Mouse (Mus musculus): ENCODE measurements at regions not wholly inside any gene's neighbourhood (a gene's known extent, or its start where the extent isn't known, plus 50 kb on each side); places are given as distances from the start of the nearest gene placed in this dataset.
A peak's percentile ranks its signal among the peaks of the same experiment; 100 is the strongest.

DNA sequence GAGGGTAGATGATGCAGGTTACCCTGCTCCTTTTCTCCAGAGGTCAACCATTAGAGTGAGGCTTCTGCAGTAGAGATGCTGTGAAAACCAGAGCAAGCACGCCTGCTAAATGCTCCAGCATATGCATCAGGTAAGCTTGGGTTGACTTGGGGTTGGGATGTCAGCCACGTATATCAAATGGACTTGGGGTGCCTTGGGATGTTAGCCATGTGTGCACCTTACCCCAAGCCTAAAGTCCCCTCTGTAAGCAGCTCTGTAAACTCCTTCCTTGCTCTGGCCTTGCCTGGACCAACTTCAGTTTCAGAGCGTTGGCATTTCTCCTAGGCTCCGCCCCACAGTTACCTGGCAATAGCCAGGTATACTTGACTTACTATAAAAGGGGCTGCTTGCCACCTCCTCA lies 155.3 kb upstream of the Tmtc1 start:
- Histone ChIP-seq H3K9me3 (replicated peaks) (no peaks in the 10 kb centered on the region), H3K4me2 (no peak overlapping the region), H3K36me3 (no peaks in the 10 kb centered on the region), H3K4me3 (no peak overlapping the region), H3K27ac (no peak overlapping the region), H3K9ac (no peak overlapping the region), H3K4me1 (replicated peaks) (peaks cover 6% of the 10 kb centered on the region; the same call in 1 of the 2 replicates), H3K27me3 (no peaks in the 10 kb centered on the region)
- WGBS, result 84% methylated on average over 4 of the region's 4 CpGs
- ATAC-seq (replicated peaks; ENCODE audit: insufficient number of reproducible peaks, insufficient read depth, low FRiP score, low read depth), result no peak

DNA sequence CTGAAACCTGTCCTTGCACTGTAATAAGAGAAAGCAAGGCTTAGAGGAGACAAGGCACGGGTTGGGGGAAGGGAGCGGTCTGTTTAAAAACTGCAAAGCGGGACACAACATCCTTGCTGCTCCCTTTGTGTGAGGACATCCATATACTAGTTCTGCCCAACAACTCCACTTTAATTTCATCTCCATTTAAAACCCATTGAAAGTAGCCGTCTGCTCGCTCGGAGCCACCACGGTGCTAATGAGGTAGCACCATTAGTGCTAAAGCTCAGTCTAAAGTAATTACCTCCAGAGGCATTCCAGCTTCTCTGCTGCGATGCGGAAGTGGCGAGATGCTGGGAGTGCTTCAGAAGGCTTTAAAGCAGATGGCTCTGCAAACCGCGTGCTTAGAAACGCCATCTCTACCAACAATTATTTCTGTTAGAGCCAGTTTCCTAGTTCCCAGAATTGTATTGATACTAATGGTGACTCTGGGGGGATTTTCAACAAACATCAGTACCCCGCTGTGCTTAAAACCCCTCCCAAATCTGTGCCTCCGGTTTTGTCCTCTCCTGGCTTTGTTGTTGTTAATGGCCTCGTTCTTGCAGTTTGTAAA lies 154.7 kb upstream of the Tmtc1 start:
- Histone ChIP-seq H3K27ac (no peak overlapping the region), H3K36me3 (no peaks in the 10 kb centered on the region), H3K4me3 (peak overlapping the region; percentile 30), H3K4me1 (replicated peaks) (peaks cover 6% of the 10 kb centered on the region; the same call in 1 of the 2 replicates), H3K9ac (no peak overlapping the region), H3K4me2 (peak overlapping the region; percentile 57), H3K9me3 (replicated peaks) (no peaks in the 10 kb centered on the region), H3K27me3 (no peaks in the 10 kb centered on the region)
- ATAC-seq (replicated peaks; ENCODE audit: insufficient number of reproducible peaks, insufficient read depth, low FRiP score, low read depth), result no peak
- WGBS, result 13% methylated on average over 16 of the region's 16 CpGs

DNA sequence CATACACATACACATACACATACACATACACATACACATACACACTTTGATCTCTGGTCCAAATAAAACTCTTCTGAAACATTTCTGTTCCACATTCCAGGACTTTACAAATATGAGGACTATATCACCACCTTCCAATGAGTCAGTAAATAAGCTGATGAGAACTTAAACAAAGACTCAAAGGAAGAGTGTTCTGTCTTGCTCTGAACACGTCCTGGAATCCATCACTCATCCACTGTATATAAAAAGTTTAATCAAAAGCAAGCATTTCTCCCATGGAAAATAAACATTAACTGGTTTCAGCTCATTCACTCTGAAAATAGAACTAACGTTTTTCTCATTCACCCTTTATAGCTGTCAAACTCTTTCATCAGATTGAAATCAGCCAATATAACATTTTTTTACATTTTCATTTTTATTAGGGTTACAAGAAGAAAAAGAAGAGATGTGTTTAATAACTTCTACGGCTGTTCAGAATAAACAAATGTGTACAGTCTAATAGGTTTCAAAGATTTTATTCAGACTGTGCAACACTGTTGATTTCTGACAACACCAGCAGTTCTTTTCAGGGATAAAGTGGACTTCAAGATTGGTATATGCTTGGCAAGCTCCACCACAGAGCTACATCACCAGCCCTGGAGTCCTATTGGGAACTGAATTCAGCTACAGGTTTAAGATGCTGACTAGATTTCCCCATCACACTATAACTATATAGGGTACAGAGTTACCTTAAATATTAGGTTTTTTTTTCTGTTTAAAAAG lies 151.0 kb upstream of the Tmtc1 start:
- no peak overlapping the region for H3K9ac ChIP-seq
- no peaks in the 10 kb centered on the region for H3K27me3 ChIP-seq
- WGBS, result 56% methylated on average over 3 of the region's 3 CpGs
- H3K4me2 ChIP-seq, result no peak overlapping the region
- no peak for ATAC-seq (replicated peaks; ENCODE audit: insufficient number of reproducible peaks, insufficient read depth, low FRiP score, low read depth)
- no peaks in the 10 kb centered on the region for H3K36me3 ChIP-seq
- H3K4me3 ChIP-seq, result no peak overlapping the region
- H3K27ac ChIP-seq, result no peak overlapping the region
- no peaks in the 10 kb centered on the region for H3K9me3 ChIP-seq (replicated peaks)
- H3K4me1 ChIP-seq (replicated peaks), result peaks cover 6% of the 10 kb centered on the region; the same call in 1 of the 2 replicates

DNA sequence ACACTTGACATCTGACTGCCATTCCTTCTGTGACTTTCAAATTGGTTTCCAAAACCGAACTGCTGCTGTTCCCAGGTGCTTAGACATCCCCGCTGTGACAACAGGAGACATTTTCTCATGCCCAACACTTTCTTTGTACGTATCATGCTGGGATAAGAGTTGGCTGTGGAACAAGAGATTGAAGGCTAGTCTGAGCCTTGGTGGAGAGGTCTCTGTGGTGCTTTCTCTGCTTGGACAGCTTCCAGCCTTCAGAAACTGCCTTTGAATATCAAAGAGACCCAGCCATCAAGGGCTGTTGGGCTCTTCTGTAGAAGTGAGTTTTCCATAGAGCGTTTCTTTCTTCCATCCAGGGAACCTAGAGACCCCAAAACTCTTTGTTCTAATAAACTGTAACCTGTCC lies 144.8 kb upstream of the Tmtc1 start:
- ATAC-seq (replicated peaks; ENCODE audit: insufficient number of reproducible peaks, insufficient read depth, low FRiP score, low read depth), result no peak
- Histone ChIP-seq H3K4me3 (no peak overlapping the region), H3K9me3 (replicated peaks) (no peaks in the 10 kb centered on the region), H3K4me1 (replicated peaks) (0 out of 2 replicates have a peak, but pooled peaks cover 3% of the 10 kb centered on the region), H3K27me3 (no peaks in the 10 kb centered on the region), H3K27ac (no peak overlapping the region), H3K9ac (no peak overlapping the region), H3K4me2 (no peak overlapping the region), H3K36me3 (no peaks in the 10 kb centered on the region)
- 58% methylated on average over 4 of the region's 4 CpGs for WGBS

DNA sequence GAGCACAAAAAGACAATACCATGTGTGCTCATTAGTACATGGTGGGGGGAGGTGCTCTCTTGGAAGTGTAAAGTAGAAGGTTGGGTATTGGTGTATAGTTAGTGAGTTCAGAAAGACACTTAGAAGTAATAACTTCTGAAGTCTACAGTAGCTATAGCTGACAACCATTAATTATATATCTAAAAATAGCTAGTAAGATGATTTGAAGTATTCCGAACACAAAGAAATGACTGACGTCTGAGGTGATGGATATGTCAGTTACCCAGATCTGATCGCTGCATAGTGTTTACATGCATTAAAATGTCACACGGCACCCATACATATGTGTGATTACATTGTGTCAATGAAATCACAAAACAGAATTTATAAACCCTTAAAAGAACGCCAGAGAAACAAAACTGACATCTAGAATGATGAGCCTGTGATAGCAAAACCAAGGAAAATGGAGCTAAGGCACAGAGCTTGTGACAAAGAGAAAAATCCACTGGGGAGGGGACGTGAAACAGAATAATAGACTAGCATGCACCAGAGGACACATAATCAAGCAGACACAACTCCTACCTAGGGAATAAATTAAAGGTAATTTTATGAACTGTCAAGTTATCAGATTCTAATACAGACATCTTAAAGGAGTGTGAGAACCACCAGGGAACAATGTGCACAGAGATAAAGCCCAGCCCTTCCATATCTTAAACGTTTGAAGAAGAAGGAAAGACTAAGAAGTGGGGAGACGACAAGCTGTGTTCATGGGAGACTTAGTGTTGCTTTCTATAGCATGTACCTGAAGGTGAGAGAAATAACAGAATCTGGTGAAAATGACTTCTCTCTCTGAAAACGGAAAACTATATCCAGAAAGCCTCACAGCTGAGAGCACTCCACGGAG lies 142.5 kb upstream of the Tmtc1 start:
- no peak overlapping the region for H3K4me3 ChIP-seq
- no peaks in the 10 kb centered on the region for H3K27me3 ChIP-seq
- no peak overlapping the region for H3K4me2 ChIP-seq
- H3K36me3 ChIP-seq, result no peaks in the 10 kb centered on the region
- H3K27ac ChIP-seq, result no peak overlapping the region
- ATAC-seq (replicated peaks; ENCODE audit: insufficient number of reproducible peaks, insufficient read depth, low FRiP score, low read depth), result no peak
- H3K9me3 ChIP-seq (replicated peaks), result no peaks in the 10 kb centered on the region
- H3K4me1 ChIP-seq (replicated peaks), result 0 out of 2 replicates have a peak, but pooled peaks cover 3% of the 10 kb centered on the region
- 73% methylated on average over 10 of the region's 10 CpGs for WGBS
- H3K9ac ChIP-seq, result no peak overlapping the region

DNA sequence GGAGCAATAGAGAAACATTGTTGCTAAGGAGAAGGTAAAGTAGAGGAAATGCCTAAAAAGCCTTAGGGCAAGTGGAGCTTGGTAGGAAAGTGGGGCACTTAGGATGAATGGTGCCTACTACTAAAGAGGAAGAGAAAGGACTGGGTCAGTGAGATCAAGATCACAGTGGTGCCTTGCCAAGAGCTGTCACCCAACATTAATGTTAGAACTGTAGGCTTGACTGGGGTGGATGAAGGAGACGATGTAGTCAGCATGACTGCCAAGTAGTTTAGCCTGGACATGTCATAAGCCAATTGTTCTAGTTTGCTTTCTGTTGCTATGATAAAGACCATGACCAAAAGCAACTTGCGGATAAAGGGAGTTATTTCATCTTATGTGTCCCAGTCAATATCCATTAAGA lies 139.9 kb upstream of the Tmtc1 start:
- 0 out of 2 replicates have a peak, but pooled peaks cover 2% of the 10 kb centered on the region for H3K4me1 ChIP-seq (replicated peaks)
- H3K9ac ChIP-seq, result no peak overlapping the region
- no peaks in the 10 kb centered on the region for H3K36me3 ChIP-seq
- WGBS, result 70% methylated on average over 2 of the region's 2 CpGs
- H3K27me3 ChIP-seq, result no peaks in the 10 kb centered on the region
- no peaks in the 10 kb centered on the region for H3K9me3 ChIP-seq (replicated peaks)
- no peak overlapping the region for H3K4me3 ChIP-seq
- H3K27ac ChIP-seq, result no peak overlapping the region
- ATAC-seq (replicated peaks; ENCODE audit: insufficient number of reproducible peaks, insufficient read depth, low FRiP score, low read depth), result no peak
- H3K4me2 ChIP-seq, result no peak overlapping the region

DNA sequence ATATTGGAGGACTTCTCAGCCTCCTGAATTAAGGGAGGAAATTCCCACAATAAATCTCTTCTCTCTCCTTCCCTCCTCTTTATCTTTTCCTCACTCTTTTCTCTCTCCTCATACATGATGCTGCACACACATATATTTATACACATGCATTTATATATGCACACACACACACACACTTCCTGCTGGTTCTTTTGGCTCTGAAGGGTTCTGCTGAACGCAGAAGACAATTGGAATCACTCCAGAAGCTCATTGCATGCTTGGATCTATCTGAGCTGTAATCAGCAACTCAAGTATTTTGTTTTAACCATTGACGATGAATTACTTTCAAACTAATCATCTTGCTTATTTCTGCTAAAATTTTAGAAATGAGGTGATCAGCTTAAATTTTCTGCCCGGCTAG lies 134.1 kb upstream of the Tmtc1 start:
- Histone ChIP-seq H3K36me3 (no peaks in the 10 kb centered on the region), H3K9ac (no peak overlapping the region), H3K27me3 (no peaks in the 10 kb centered on the region), H3K9me3 (replicated peaks) (no peaks in the 10 kb centered on the region; the same call in 1 of the 2 replicates), H3K27ac (no peak overlapping the region), H3K4me3 (no peak overlapping the region), H3K4me1 (replicated peaks) (no peaks in the 10 kb centered on the region), H3K4me2 (no peak overlapping the region)
- no peak for ATAC-seq (replicated peaks; ENCODE audit: insufficient number of reproducible peaks, insufficient read depth, low FRiP score, low read depth)
- WGBS, result 52% methylated on average over 3 of the region's 3 CpGs

DNA sequence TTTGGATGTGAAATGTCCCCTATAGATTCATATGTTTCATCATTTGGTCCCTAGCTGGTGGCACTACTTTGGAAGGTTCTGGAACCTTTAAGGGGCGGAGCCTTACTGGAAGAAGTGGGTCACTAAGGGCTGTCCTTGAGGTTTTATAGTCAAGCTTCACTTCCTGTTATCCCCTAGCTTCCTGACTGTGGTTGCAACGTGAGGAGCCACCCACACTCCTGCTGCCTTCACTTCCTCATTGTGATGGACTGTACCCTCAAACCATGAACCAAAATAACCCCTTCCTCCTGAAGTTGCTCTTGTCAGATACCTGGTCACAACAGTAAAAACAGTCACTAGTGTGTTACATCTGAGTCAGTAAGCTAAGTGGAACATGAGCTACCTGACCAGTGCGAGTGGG lies 133.5 kb upstream of the Tmtc1 start:
- H3K27me3 ChIP-seq, result no peaks in the 10 kb centered on the region
- no peaks in the 10 kb centered on the region for H3K4me1 ChIP-seq (replicated peaks)
- H3K27ac ChIP-seq, result no peak overlapping the region
- H3K36me3 ChIP-seq, result no peaks in the 10 kb centered on the region
- no peak overlapping the region for H3K4me2 ChIP-seq
- no peaks in the 10 kb centered on the region; the same call in 1 of the 2 replicates for H3K9me3 ChIP-seq (replicated peaks)
- ATAC-seq (replicated peaks; ENCODE audit: insufficient number of reproducible peaks, insufficient read depth, low FRiP score, low read depth), result no peak
- H3K4me3 ChIP-seq, result no peak overlapping the region
- no peak overlapping the region for H3K9ac ChIP-seq
- 73% methylated on average over 3 of the region's 3 CpGs for WGBS

DNA sequence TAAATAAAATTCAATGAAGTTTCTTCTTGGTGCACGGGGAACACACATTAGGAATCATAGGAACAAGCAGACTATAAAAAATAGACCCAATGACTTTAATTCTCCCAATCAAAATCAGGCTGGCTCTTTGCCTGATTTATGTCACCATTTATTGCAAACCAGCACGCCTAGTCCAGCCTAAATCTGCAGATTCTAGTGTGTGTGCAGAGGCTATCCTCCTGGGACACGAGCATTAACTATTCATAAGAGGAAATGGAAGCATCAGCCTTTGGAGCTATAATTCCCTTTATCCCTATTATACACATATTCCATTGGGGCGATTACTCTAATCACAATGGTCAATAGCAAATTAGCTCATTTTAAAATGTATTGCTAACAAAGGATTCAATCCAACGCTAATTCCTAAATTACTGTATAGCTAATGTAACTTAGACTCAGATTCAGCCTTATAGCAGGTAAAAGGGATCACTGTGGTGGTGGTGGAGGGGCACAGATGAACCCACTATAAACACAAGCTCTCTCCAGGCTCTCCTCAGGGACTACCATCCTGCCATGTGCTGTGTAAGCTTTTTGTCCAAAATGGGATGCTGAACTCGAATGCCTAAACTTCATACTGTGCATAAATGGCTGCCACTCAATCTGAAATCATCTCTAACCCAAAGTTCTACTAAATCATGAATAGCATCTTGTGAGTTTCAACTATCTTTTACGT lies 130.7 kb upstream of the Tmtc1 start:
- Histone ChIP-seq H3K4me3 (no peak overlapping the region), H3K4me1 (replicated peaks) (0 out of 2 replicates have a peak, but pooled peaks cover 3% of the 10 kb centered on the region), H3K9ac (no peak overlapping the region), H3K9me3 (replicated peaks) (no peaks in the 10 kb centered on the region; the same call in 1 of the 2 replicates), H3K4me2 (no peak overlapping the region), H3K27me3 (no peaks in the 10 kb centered on the region), H3K27ac (no peak overlapping the region), H3K36me3 (no peaks in the 10 kb centered on the region)
- no peak for ATAC-seq (replicated peaks; ENCODE audit: insufficient number of reproducible peaks, insufficient read depth, low FRiP score, low read depth)
- WGBS, result 85% methylated on average over 7 of the region's 7 CpGs

DNA sequence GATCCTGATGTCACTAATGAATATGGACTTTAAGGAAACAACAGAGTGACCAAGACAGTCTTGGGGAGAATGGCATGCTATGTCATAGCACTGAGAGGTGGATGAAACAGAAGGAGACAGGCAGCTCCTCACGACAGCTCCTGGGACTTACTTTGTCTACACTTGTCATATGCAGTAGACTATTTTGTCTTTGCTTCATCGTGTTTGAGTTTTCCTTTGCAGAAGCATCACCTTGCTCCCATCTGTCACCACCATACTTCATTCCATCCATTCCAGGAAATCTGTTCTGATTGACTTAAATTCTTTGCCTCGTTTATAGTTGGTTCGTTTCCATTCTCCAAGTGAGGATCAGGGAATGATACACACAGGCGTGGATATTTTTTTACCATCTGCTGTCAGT lies 128.0 kb upstream of the Tmtc1 start:
- no peak overlapping the region for H3K4me2 ChIP-seq
- H3K4me1 ChIP-seq (replicated peaks), result 0 out of 2 replicates have a peak, but pooled peaks cover 3% of the 10 kb centered on the region
- ATAC-seq (replicated peaks; ENCODE audit: insufficient number of reproducible peaks, insufficient read depth, low FRiP score, low read depth), result no peak
- H3K36me3 ChIP-seq, result no peaks in the 10 kb centered on the region
- WGBS, result 40% methylated on average over 5 of the region's 5 CpGs
- no peak overlapping the region for H3K9ac ChIP-seq
- no peak overlapping the region for H3K27ac ChIP-seq
- H3K4me3 ChIP-seq, result no peak overlapping the region
- no peaks in the 10 kb centered on the region for H3K27me3 ChIP-seq
- H3K9me3 ChIP-seq (replicated peaks), result no peaks in the 10 kb centered on the region

DNA sequence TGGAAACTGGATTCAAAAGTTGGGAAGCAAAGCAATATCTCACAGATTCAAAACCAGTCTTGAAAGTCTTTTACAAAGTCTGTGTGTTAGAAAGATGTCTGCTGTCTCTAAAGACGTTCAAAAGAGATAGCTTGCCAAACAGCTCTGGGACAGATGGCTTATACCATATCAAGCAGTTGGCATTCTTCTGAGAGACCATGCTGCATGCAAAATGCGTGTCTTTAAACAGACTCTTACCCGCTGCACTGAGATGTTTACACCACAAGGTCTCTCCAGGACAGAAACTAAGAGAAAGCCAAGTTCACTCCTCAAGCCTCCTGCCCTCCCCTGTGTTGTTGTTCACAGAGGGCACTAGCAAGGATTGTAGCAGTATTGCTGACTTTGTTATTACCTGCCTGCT lies 127.5 kb upstream of the Tmtc1 start:
- Histone ChIP-seq H3K36me3 (no peaks in the 10 kb centered on the region), H3K4me3 (no peak overlapping the region), H3K4me1 (replicated peaks) (0 out of 2 replicates have a peak, but pooled peaks cover 3% of the 10 kb centered on the region), H3K27me3 (no peaks in the 10 kb centered on the region), H3K9ac (no peak overlapping the region), H3K27ac (no peak overlapping the region), H3K4me2 (no peak overlapping the region), H3K9me3 (replicated peaks) (no peaks in the 10 kb centered on the region)
- 42% methylated on average over 3 of the region's 3 CpGs for WGBS
- ATAC-seq (replicated peaks; ENCODE audit: insufficient number of reproducible peaks, insufficient read depth, low FRiP score, low read depth), result no peak

All from heart, embryonic 15.5 days (tissue).